Mouse (Mus musculus) gastrocnemius, postnatal 36 days (tissue): ENCODE measurements at regions not wholly inside any gene's neighbourhood (a gene's known extent, or its start where the extent isn't known, plus 50 kb on each side); places are given as distances from the start of the nearest gene placed in this dataset.
"Not testable (repeated sequence)": the region's sequence is repeated elsewhere in the genome, so short reads cannot be mapped to it uniquely, and the experiment has no call there.

Source experiments
- DNase-seq, 2 experiments: peaks; one replicate each; pipeline ENCODE4 v3.0.0; 2022
- intact Hi-C: fragments of 180-260 bp; cut with DNase I; formaldehyde crosslinking; loops from one replicate; pipeline ENCODE4 v1.15.1; 2025

DNA sequence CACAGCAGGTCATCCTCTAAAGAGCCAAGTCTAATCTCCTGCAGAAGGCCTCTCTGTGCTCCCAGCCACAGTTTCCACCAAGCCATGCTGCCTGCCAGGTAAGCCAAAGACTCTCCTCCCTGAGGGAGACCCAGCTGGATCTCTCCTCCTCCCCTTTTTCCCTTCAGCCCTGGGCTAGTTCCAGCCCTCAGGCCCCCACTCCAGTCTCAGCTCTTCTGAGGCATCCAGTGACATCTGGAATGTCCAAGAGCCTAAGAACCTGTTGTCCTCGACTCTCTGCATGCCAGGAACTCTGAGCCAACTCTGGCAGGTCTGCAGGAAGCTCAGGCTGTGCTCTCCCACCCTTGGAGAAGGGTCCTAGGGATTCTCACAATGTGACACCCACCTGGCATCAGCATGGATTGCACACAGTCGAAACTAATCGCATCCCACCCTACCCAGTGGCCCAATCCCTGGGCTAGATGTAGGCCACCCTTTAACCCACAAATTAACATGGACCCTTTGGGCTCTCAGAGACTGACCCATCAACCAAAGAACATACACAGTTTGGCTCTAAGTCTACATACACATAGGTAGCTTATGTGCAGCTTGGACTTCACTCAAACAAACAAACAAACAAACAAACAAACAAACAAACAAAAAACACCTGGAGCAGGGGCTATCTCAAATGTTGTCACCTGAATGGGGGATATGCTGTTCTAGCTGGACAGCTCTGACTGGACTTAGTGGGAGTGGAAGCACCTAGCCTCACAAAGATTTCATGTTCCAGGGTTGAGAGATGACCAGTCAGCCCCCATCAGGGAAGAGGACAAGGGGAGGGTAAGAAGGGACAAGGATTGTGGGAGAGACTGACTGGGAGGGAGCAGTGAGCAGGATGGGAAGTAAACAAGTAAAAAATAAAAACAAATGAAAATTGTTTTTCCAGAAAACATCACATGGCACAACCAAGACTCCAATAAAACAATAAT is 57.9 kb upstream of the Zfp709 start:
- intact Hi-C loops, DNase-seq: not testable (repeated sequence)

DNA sequence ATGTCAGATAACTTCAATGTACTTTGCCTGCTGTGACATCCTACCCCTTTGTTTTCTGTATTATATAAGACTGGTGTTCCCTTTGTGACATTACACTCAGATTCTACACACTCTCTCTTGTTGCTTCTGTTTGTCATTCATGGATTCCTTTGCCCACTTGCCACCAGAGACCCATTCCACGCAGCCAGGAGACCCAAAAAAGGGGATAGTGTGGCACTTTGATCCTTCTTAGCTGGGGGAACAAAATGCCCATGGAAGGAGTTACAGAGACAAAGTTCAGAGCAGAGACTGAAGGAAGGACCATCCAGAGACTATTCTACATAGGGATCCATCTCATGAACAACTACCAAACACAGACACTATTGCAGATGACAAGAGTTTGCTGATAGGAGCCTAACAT is 59.1 kb upstream of the Zfp709 start:
- intact Hi-C loops, DNase-seq: not testable (repeated sequence)

DNA sequence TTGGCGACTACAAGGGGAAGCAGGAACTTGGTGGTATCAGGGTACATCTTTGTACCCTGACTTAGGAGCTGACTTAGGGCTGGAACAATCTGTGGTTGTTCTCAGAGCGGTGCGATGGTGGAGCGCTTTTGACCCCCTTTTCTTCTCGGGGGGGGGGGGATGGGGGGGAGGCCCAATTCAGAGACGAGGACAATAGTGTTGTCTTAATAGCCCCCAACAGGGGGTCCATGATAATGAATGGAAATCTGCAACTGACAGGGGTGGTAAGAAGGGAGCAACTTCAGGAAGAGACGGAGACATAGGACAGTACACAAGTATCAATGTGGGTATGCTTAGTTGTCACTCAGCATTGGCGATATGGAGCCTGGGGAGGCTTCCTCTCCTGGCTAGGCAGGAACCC is 61.9 kb upstream of the Zfp709 start:
- intact Hi-C loops, DNase-seq: not testable (repeated sequence)

DNA sequence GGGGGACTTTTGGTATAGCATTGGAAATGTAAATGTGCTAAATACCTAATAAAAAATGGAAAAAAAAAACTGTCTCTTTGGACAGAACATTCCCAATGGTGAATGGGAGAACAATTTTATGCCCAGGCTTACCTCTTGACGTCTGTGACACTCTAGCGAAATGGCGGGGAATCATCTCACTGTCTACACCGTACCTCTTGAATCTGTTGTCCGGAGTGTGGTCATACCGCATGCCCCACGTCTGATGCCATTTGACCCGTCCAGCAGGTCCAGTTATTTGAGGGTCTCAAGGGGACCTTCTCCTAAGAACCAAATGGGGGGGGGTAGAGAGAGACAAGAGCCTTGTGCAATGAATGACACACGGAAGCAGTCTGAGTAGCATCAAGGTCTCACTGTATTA is 62.4 kb upstream of the Zfp709 start:
- DNase-seq, intact Hi-C loops: not testable (repeated sequence)

DNA sequence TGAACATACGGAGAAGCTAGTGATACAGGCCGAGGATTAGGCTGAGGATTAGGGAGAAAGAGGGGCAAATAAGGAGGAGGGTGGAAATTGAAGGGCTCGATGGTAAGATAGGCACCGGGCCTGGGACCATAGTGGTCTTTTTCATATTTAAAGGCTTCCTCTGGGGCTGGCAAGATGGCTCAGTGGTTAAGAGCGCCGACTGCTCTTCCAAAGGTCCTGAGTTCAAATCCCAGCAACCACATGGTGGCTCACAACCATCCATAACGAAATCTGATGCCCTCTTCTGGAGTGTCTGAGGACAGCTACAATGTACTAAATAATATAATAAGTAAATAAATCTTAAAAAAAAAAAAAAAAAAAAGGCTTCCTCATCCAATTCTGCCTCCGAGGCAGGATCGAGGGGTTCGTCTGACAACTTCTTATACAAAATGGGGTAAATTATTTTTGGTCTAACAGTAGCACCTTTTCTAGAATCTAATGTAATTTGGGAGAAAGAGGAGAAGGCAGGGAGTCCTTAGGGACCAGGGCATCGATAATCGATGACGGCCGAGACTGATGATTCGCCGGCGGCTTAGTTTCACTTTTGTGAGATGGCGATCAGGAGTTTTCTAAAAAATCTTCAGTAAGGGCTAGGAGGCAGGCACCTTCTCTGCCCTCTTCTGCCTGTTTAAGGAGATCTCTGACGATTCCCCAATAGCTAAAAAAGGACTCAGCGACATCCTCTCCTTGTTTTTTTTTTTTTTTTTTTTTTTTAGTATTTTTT is 65.4 kb upstream of the Zfp709 start:
- DNase-seq, intact Hi-C loops: not testable (repeated sequence)

DNA sequence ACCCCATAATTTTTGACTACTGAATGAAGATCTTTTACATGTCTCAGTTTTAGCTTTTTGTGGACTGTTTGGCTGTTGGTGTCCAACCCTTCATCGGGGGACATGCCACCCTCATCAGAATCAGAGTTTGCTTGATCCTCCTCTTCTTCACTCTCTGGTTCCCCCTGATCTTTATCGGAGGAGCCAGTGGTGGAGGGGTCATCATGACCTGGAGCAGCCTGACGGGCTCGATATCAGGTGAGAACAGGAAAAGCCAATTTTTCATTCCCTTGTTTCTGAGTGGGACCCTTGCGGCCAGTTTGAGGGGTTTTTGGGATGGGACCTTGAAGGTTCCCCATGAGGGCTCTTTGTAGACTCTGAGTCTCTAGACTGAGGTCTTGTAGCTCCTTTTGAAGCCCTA is 66.0 kb upstream of the Zfp709 start:
- DNase-seq, intact Hi-C loops: not testable (repeated sequence)

DNA sequence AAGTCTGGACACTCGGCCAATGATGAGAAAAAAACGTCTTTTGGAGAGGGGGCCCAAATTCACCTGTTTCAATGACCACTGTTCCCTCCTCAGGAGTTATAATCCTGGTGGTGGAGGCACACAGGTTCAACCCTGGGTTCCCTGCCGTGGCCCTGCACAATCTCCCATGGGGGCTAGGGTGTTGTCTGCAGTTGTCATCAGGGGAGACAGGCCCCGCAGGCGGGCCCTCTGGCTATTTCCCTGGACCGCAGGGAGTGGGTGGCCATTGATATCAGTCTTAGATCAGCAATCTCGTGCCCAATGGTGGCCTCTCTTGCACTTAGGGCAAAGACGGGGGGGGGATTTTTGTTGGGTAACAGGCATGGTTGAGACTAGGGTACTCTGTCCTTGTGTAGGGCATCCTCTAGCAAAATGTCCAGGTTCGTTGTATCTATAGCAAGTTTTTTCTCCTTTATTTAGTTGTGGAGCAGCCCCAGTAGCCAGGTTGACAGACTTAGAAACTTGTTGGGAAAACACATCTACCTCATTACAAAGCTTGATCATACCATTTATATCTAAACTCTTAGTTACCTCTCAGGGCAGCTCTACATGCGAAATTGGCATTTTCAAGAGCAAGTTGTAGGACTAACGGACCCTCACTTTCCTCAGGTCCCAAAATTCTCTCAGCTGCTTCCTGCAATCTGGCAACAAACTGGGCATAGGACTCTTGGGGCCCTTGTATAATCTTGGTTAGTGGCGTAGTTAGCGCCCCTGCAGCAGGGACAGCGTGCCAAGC is 66.9 kb upstream of the Zfp709 start:
- intact Hi-C loops, DNase-seq: not testable (repeated sequence)

DNA sequence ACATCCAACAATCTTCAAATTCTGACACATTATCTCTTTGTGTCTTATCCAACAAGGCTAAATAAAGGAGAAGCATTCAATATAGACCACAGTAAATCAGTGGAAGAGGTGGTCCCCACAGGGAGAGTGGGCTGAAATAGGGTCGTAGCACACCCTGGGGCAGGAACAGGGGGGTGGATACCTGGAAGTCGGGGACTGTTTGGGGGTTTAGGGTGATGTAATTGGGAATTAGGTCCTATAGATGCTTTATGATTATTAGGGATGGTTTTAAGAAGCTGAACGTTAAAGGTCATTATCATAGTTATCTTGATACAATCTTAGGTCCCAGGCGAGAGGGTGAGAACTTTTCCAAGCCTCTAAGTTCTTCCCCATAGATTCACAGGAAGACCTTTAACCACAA is 67.9 kb upstream of the Zfp709 start:
- intact Hi-C loops, DNase-seq: not testable (repeated sequence)

DNA sequence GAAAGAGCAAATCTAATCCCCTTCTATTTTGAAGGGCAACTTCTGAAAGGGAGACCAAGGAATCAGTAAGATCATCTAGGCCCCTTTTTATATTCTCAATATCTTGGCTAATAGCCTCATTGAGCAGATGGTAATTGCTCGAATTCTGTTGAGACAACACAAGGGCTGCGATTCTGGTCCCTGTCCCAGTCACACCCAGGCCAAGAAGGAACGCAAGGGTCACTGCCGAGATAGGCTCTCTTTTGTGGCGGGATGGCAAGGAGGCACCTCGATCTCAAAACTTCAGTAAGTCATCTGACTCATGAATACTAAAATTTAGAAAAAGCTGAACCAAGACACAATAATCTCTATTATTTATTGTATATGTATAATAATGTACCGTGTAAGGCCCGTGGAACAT is 68.6 kb upstream of the Zfp709 start:
- DNase-seq, intact Hi-C loops: not testable (repeated sequence)

DNA sequence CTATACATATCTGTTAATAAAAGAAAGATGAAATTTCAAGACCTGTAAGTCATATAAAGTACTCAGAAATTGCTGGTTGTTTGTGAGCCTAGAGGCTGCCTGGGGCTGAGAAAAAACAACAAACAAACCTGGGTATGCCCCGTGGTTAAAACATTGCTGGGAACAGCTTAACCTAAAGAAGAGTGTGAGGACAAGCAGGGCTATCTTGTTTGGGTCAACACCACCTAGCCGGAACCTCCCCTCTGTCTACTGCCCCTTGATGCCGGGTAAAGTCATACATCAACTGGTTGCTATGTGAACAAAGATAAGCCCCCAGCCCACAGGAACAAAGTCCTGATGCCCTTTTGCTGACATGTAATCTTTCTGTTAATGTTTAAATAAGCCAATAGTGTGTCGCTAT is 74.0 kb upstream of the Zfp709 start:
- intact Hi-C loops, DNase-seq: not testable (repeated sequence)

DNA sequence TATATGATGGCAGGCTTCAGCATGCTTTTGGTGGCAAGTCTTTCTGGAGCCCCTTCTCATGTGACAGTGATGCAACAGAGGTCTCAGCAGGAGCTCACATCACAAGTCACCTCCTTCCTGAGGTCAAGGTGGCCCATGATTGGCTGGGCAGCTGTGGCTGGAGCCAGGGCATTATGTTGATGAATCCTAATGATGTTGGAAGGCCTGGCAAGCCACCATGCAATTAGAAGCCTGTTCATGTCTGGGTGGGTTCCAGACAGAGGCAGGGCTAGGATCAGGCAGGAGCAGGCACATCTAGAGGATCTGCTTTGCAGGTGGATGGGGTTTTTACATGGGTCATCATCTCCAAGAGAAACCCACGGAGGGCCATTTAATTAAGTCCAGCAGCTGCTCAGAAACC is 77.2 kb upstream of the Zfp709 start:
- intact Hi-C loops, DNase-seq: not testable (repeated sequence)

DNA sequence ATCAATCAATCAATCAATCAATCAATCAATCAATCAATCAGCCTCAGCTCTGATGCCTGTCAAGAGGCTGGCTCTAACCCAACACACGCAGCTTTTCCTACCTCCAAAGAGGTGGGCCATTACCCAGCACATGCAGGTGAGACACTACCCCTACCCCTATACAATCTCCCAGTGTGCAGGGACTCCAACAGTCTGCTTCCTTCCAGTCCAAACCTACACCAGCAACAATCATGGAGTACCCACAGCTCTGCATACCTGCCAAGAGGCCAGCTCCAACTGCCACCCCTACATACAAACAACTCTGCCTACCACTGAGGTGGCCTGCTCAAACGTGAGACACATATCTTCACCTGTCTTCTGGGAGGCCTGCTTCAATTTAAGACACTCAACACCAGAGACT is 76.7 kb upstream of the Fcho1 start:
- intact Hi-C loops, DNase-seq: not testable (repeated sequence)

DNA sequence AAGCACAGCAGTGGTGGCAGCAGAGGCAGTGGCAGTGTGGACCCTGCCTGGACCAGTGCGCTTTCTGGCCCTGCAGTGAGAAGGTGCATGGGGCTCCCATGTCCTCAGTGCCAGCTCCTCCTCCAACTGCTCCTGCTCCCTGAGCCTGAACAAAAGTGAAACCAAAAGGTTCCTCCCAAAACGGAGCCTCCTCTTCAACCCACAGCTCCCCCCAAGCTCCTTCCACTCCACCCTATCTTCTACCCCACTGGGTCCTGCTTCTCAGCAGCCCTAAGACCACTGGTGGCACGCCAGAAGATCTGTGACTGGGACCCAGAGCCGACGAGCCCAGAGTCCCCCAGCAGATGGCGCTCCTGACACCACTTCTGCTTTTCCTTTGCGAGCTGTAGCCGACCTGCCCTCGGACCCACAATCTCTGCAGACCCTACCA is 63.5 kb upstream of the Fcho1 start:
- not testable (repeated sequence) for DNase-seq
- intact Hi-C loops: loop anchor here (10.0 kb wide), 1 partner anchor 574 kb away; no protein-coding TSS in a partner anchor

DNA sequence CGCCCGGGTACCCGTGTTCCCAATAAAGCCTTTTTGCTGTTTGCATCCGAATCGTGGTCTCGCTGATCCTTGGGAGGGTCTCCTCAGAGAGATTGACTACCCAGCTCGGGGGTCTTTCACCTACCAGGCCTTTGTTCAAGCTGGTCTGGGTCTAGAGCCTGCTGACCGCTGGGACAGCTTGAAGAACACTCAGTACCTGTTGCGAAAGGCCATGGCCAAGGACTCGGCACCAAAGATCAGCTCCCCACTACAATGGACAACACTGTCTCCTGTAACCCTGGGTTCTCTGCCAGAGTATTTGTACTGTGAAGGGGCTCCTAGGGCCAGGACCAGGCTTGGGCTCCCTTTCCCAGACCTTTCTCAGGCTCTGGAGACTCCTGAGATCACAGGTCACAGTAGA is 55.1 kb upstream of the Fcho1 start:
- not testable (repeated sequence) for DNase-seq
- intact Hi-C loops: loop anchor here (10.0 kb wide), 1 partner anchor 566 kb away; no protein-coding TSS in a partner anchor

DNA sequence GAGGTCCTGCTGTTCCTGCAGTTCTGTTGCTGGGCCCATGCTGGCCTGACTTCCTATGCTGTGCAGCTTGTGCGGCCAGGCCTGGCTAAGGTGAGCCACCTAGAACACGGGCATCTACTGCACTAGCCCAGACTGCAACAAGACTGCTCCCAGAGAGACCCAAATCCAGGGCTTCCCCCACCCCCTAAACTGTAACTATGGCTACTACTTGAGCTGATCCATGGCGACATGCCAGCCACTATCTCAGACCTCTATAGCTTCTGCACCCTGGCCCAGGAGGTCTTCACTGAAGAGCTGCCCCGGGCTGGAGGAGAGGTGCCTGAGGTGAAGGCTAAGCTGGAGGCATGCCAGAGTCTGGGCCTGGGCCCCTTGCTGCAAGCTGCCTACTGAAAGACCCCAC is 54.3 kb upstream of the Fcho1 start:
- not testable (repeated sequence) for DNase-seq
- intact Hi-C loops: loop anchor here (10.0 kb wide), 1 partner anchor 565 kb away; no protein-coding TSS in a partner anchor

DNA sequence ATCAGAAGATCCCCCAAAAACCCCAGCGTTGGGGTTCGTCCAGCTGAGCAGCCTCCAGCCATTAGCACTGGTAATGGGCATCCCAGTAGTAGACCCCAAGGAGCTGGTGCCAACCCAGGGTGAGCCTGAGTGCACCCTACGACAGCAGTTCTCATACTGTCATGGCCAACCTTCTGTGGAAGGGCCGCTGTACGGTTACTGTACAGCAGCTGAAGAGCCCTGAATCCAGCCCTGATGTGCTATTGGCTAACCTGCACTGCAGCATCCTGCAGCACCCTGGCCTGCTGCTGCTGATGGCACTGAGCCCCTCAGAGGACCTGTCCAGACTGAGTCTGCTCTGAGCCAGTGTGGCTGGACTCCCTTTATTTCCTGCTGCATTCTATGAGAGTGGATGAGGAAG is 53.9 kb upstream of the Fcho1 start:
- intact Hi-C loops, DNase-seq: not testable (repeated sequence)

DNA sequence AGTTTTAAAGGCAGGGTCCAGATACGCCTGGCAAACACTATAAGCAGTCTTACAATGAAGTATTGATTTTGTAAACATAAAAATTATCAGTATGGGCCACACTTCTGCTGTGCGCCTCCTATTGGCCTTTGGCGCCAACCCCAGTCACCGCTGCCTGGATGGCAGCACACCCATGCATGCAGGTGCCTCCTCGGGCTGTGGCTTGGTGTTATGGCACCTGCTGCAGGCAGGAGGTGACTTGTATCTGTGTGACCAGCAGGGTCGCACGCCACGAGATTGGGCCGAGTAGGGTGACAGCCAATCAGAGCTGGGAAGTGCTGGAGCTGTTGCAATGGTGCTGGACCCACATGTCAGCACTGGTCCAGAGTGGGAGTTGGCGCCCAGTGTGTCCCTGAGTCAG is 53.4 kb upstream of the Fcho1 start:
- intact Hi-C loops: no loop called here

More for the DNA sequence above, 53.4 kb upstream of the Fcho1 start:
- no peak for DNase-seq
